Mouse (Mus musculus) lung, postnatal 0 days (tissue): ENCODE measurements around the gene Dxo. TPM values are rescaled to one million over a fixed set of nuclear protein-coding genes. Genes with fewer than 3 reads are reported as not detected.
"Not testable (repeated sequence)": the region's sequence is repeated elsewhere in the genome, so short reads cannot be mapped to it uniquely, and the experiment has no call there.

Source experiments
- ATAC-seq: fragments of 200-750 bp; cut with Nextera tagmentation; 2 replicates; pipeline ENCODE4 v1.8.0; 2017; ENCODE audit warnings: moderate library complexity
- DNase-seq: peaks from one replicate; pipeline ENCODE4 v3.0.0-alpha.2; 2016; ENCODE audit warnings: low spot score
- H3K27ac ChIP-seq: fragments of 300-500 bp; sonication (generic); 2 replicates; pipeline ENCODE4 v1.5.1; 2014; ENCODE audit warnings: antibody characterized with exemption, mild to moderate bottlenecking, low read length, mixed read lengths
- H3K27me3 ChIP-seq: fragments of 300-500 bp; sonication (generic); replicated peaks from 2 replicates; pipeline ENCODE4 v1.6.1; 2014; ENCODE audit warnings: low read length, mixed read lengths; ENCODE audit not compliant: insufficient read depth
- H3K36me3 ChIP-seq: fragments of 300-500 bp; sonication (generic); 2 replicates; pipeline ENCODE4 v1.6.1; 2014; ENCODE audit warnings: low read length, mixed read lengths; ENCODE audit not compliant: insufficient read depth
- H3K4me1 ChIP-seq: fragments of 300-500 bp; sonication (generic); 2 replicates; pipeline ENCODE4 v1.6.1; 2014; ENCODE audit warnings: antibody characterized with exemption, low read depth, low read length, mixed read lengths; ENCODE audit not compliant: insufficient read depth
- H3K4me2 ChIP-seq: fragments of 300-500 bp; sonication (generic); replicated peaks from 2 replicates; pipeline ENCODE4 v1.6.1; 2014; ENCODE audit warnings: low read depth, mild to moderate bottlenecking, low read length, moderate library complexity, mixed read lengths
- H3K4me3 ChIP-seq: fragments of 300-500 bp; sonication (generic); 2 replicates; pipeline ENCODE4 v1.5.1; 2014; ENCODE audit warnings: low read depth, low read length
- H3K9ac ChIP-seq: fragments of 300-500 bp; sonication (generic); replicated peaks from 2 replicates; pipeline ENCODE4 v1.6.1; 2014; ENCODE audit warnings: low read depth, mild to moderate bottlenecking
- H3K9me3 ChIP-seq: fragments of 300-500 bp; sonication (generic); 2 replicates; pipeline ENCODE4 v1.6.1; 2016; ENCODE audit warnings: low read length, mixed read lengths
- CTCF ChIP-seq: IDR thresholded peaks from 2 replicates; pipeline ENCODE4 v1.5.1; 2016; ENCODE audit warnings: antibody characterized with exemption, mild to moderate bottlenecking
- EP300 ChIP-seq: IDR thresholded peaks from 2 replicates; pipeline ENCODE4 v1.6.1; 2016; ENCODE audit warnings: antibody characterized with exemption, mild to moderate bottlenecking, control low read depth
- WGBS: fragments of 180-500 bp; shearing (Covaris S2); extraction: QIAGEN DNeasy Blood & Tissue Kit; methylation state at CpG from one replicate; pipeline ENCODE4 v1.1.7; 2014; 5-methylcytosine and 5-hydroxymethylcytosine counted together
- polyA plus RNA-seq: library from polyadenylated mRNA; unstranded; fragments of >200 nt; fragmentation: Nextera tagmentation; extraction: Ambion mirVana; gene quantifications from 2 replicates; pipeline ENCODE4 v1.2.1, GENCODE M21; 2015

Gene Dxo
- polyA plus RNA-seq, 1 experiment from 2014 or later: 39.8 TPM

GRCm38 (mm10) chr17:34804871-34805562, 31.8 kb upstream of the Dxo start:
- no peak overlapping the region for H3K4me2 ChIP-seq
- no peak overlapping the region for H3K27ac ChIP-seq
- no peaks in the 10 kb centered on the region for H3K9me3 ChIP-seq
- H3K4me1 ChIP-seq: no peaks in the 10 kb centered on the region
- H3K36me3 ChIP-seq: no peaks in the 10 kb centered on the region
- no peak overlapping the region for H3K4me3 ChIP-seq
- TF ChIP-seq CTCF: peak; percentile 47
- no peak for TF ChIP-seq EP300
- no peaks in the 10 kb centered on the region for H3K27me3 ChIP-seq
- ATAC-seq (no peak), DNase-seq (no peak)
- 75% methylated on average over 6 of the region's 6 CpGs for WGBS
- H3K9ac ChIP-seq: no peak overlapping the region

- no peaks in the 10 kb centered on the region for H3K27me3 ChIP-seq
- no peaks in the 10 kb centered on the region for H3K9me3 ChIP-seq
- no peak overlapping the region for H3K4me3 ChIP-seq
- no peak overlapping the region for H3K27ac ChIP-seq
- H3K4me2 ChIP-seq: no peak overlapping the region
- no peaks in the 10 kb centered on the region for H3K4me1 ChIP-seq
- H3K9ac ChIP-seq: no peak overlapping the region
- WGBS: 58% methylated on average over 3 of the region's 3 CpGs
- TF ChIP-seq CTCF: no peak
- TF ChIP-seq EP300: no peak
- no peak for ATAC-seq
- no peak for DNase-seq
- no peaks in the 10 kb centered on the region for H3K36me3 ChIP-seq
Observed at GRCm38 (mm10) chr17:34807176-34807575, 29.6 kb upstream of the Dxo start.

GRCm38 (mm10) chr17:34808599-34809205, 28.1 kb upstream of the Dxo start:
- H3K9ac ChIP-seq: no peak overlapping the region
- H3K36me3 ChIP-seq: no peaks in the 10 kb centered on the region
- no peaks in the 10 kb centered on the region for H3K27me3 ChIP-seq
- DNase-seq (no peak), ATAC-seq (no peak)
- no peak overlapping the region for H3K4me2 ChIP-seq
- no peak overlapping the region for H3K4me3 ChIP-seq
- no peaks in the 10 kb centered on the region for H3K4me1 ChIP-seq
- TF ChIP-seq EP300 (no peak), CTCF (no peak)
- WGBS: 65% methylated on average over 6 of the region's 6 CpGs
- no peak overlapping the region for H3K27ac ChIP-seq
- no peaks in the 10 kb centered on the region for H3K9me3 ChIP-seq

- 77% methylated on average over 5 of the region's 5 CpGs for WGBS
Observed at GRCm38 (mm10) chr17:34810411-34810810, 26.4 kb upstream of the Dxo start.

GRCm38 (mm10) chr17:34810811-34811210, 26.0 kb upstream of the Dxo start:
- not testable (repeated sequence) for H3K36me3 ChIP-seq, H3K9me3 ChIP-seq
- WGBS: 75% methylated on average over 7 of the region's 8 CpGs

More at GRCm38 (mm10) chr17:34810411-34810810, 26.4 kb upstream of the Dxo start:
- DNase-seq, H3K9me3 ChIP-seq, H3K9ac ChIP-seq, H3K4me3 ChIP-seq, H3K27ac ChIP-seq, H3K4me2 ChIP-seq, H3K27me3 ChIP-seq, H3K36me3 ChIP-seq, H3K4me1 ChIP-seq, ATAC-seq: not testable (repeated sequence)

GRCm38 (mm10) chr17:34811275-34811674, 25.5 kb upstream of the Dxo start:
- no peak for DNase-seq
- WGBS: 64% methylated on average over 15 of the region's 15 CpGs

More at GRCm38 (mm10) chr17:34810811-34811210, 26.0 kb upstream of the Dxo start:
- not testable (repeated sequence) for H3K27ac ChIP-seq, H3K4me3 ChIP-seq, DNase-seq, H3K4me1 ChIP-seq, H3K27me3 ChIP-seq, H3K9ac ChIP-seq, ATAC-seq, H3K4me2 ChIP-seq

More at GRCm38 (mm10) chr17:34811275-34811674, 25.5 kb upstream of the Dxo start:
- no peak overlapping the region for H3K4me3 ChIP-seq
- H3K36me3 ChIP-seq: no peaks in the 10 kb centered on the region
- H3K4me1 ChIP-seq: no peaks in the 10 kb centered on the region
- H3K9ac ChIP-seq: no peak overlapping the region
- no peak for TF ChIP-seq CTCF
- no peak for TF ChIP-seq EP300
- H3K4me2 ChIP-seq: no peak overlapping the region
- H3K27ac ChIP-seq: no peak overlapping the region
- no peaks in the 10 kb centered on the region for H3K9me3 ChIP-seq
- ATAC-seq: no peak
- H3K27me3 ChIP-seq: no peaks in the 10 kb centered on the region
